Mouse (Mus musculus): ENCODE measurements around the gene Gm17387.

The Gm17387 gene

GRCm38 (mm10) chr7:141028831-141029230 is at the start of gene Gm17387:
Gm17387 (plus strand) TSS chr7:141029131.
- no peak for DNase-seq (ENCODE audit: low spot score in 2 of 2)

- peak; percentile 73 to 89 for DNase-seq (ENCODE audit: low spot score in 2 of 2)
These were observed 47.2 kb upstream of the Gm17387 start for GRCm38 (mm10) chr7:140981704-140982103.

GRCm38 (mm10) chr7:140982971-140983370 is 46.0 kb upstream of the Gm17387 start:
- DNase-seq (ENCODE audit: low spot score in 2 of 2): peak; percentile 15 to 59

DNA sequence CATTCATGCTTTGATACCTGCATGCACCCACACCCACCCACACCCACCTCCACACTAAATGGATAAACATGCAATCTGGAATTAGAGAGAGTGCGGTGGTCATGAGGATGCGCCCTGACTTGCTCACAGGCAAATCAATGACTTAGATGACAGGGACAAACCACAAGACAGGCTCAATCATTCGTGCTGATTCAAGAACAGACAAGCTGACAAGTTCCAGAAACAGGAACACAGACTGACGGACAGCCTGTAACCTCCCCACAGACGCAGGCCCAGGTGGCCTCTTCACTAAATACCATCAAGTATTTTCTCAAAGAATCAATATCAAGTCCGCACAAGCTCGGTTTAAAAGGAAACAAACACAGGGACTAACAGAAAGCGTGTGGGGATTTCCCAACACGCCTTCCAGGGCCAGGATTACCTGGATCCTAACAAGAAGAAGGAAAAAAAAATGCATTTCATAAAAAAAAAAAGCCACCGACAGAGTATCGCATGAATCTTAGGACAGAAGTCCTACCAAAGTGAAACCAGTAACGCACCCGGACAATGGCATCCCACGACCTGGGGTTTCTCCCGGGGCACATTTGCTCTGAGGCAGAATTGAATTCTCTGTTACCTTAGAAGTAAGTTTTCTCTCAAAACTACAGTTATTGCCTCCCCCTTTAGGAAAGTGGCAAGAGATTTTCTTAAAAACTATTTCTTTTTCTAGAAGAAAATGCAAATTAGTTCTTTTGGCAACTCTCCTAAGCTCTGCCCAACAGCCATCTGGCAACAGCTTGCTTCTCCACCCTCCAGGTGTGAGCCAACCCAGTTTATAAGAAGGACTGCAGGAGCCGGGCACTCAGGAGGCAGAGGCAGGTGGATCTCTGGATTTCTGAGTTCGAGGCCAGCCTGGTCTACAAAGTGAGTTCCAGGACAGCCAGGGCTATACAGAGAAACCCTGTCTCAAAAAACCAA is 41.5 kb upstream of the Gm17387 start:
- DNase-seq (ENCODE audit: low spot score in 2 of 2): no peak

DNA sequence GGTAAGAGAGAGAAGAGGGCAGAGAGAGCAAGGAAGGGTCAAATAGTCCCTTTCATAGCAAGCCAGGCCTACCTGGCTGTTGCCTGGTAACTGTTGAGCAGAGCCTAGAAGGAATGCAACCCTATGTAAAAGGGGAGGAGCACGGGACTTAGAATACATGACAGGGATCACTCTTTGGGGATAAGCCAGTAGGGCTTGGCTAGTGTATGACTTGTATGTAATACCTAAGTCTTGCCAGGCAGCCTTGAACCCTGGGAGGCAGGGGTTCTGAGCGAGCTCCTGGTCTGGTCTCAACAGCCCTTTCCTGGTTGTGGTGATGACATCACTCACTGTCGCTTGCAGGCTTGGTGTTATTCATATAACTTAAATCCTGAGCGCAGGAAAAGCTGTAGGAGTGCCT is 39.9 kb upstream of the Gm17387 start:
- DNase-seq (ENCODE audit: low spot score in 2 of 2): no peak

DNA sequence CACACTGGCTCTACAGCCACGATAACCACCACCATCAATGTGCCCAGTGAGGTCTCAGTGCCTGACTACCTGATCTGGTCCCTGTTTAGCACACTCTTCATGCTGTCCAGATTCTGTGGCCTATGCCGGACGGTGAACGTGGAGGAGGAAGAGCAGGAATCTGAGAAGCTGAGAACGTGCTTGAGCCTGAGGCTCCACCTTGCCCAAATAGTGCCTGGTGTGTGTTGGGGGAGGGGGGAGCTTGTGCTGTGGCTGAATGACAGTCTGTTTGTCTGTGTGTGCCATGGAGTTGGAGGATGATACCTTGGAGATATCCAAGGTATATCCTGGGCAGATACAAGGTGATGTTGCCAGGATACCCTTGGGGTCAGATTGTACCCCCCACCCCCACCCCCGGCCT is 38.7 kb upstream of the Gm17387 start:
- no peak for DNase-seq (ENCODE audit: low spot score in 2 of 2)

GRCm38 (mm10) chr7:140990622-140991021 is 38.3 kb upstream of the Gm17387 start:
- DNase-seq (ENCODE audit: low spot score in 2 of 2): no peak

- no peak for DNase-seq (ENCODE audit: low spot score in 2 of 2)
These were observed 37.7 kb upstream of the Gm17387 start for GRCm38 (mm10) chr7:140991117-140991689.

DNA sequence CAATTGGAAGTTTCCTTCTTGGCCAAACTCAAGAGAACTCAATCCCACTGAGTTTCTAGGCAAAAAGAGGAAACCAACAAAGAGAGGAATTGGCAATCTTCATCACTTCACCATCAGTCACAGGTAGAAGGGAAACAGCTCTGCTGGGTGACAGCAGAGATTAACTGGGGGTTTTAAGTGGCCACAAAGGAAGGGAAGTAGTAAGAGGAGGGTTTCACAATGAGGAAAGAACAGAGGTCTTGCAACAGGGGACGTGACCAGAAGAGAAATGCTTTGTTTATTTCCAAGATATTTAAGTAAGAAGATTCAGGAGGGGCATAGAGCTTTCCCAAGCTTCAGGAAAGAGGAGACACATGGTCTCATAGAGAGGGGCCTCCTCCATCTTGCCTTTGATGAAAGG is 31.1 kb upstream of the Gm17387 start:
- DNase-seq (ENCODE audit: low spot score in 2 of 2): no peak

DNA sequence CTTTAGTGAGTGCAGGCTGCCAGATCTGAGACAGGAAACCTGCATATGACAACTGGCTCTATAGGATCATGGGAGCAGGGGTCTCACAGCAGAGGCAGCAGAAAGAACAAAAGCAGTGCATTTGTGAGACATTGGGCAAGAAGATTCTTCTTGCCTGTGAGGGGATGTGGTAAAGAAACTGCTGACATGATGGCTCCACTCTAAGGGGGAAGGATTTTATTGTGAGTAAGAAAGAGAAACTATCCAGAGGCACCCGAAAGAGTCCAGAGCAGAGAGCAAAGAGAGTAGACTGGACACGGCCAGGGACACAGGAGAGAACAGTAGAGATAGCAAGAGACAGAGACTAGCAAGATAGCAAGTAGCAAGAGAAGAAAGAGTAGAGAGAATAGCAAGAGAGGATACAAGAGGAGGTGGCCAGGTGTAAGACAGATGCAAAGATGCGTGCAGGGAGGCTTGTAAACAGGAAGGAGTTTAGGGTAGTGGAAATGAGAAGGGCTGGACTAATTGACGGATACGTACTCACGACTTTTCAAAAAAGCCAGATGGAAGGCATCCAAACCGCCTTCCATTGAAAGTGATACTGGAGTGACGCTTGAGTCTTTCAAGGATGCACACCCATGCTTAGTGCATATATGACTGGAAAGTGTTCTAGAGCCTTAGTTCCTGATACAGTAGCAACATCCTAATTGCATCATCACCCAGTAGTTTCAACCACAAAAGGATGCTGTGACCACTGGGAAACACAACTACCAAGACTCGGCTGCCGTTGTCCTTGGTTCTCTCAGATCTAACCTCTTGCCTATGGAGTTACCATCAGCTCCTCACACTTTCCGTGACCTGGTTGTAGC is 29.9 kb upstream of the Gm17387 start:
- DNase-seq (ENCODE audit: low spot score in 2 of 2): no peak

DNA sequence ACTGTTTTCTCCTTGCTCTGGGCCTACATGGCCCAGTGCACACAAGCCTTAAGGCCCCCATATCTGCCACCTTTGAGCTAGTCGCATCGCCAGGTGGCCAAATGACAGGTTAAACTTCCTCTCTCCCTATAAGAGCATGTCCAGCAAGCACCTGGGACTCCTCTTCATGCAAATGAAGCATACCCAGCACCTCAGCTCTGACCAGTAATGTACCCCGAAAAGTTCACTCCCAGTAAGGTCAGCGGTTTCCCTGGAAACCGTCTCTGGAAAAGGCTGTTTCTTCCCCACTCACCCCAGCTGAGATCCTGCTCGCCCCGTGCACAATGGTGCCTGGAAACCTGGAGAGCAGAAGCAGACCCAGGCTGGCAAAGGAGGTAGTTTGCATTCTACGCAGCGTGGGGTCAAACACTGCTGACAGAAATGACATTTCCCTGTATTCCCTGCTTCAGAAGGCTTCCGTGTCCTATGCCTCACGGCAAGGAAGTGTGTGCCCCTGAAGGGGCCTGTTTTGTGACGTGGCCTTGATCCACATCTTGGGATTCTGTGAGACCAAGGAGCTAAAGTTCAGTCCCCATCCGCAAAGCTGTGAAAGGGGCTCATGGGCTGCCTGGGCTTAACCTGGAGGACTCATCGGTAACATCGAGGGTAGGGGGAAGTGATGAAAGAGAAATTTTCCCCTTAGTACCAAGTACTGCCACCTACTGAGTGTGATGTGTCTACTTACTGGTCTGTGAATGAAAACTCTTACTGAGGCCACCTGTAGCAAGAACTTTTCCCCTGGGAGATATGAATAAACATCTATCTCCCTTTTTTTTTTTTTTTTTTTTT is 27.8 kb upstream of the Gm17387 start:
- no peak for DNase-seq (ENCODE audit: low spot score in 2 of 2)

DNA sequence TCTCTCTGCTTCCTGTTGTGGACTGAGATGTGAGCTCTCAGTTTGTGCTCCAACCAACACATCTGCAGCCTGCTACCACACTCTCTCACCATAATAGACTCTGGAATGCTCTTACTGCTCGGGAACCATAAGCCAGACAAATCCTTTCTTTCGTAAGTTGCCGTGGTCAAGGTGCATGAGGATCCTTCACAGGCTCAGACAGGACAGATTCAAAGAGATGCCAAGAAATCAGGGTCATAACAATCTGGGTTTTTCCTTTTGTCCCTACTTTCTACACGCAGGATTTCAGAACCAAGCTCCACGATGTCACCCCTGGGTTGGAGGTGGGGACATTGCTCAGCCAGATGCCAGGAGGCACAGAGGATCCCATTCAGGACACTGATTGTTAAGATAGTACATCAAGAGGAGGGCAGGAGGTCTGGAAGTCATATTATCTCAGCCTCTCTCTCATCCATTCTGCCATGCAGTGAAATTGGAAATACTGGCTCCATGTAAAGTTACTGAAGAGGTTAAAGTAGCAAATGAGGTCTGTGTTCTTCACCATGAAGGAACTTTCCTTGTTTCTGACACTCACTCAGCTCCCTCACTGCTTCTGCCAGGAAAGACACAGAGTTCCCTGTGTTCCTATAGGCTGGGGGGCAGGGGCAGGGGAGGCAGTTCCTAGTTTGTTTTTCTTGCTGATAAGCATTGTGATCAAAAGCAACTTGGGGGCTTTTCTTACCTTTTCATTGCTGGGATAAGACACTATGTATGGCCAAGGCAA is 25.5 kb upstream of the Gm17387 start:
- no peak for DNase-seq (ENCODE audit: low spot score in 2 of 2)

GRCm38 (mm10) chr7:141006446-141006845 is 22.5 kb upstream of the Gm17387 start:
- DNase-seq (ENCODE audit: low spot score in 2 of 2): no peak

DNA sequence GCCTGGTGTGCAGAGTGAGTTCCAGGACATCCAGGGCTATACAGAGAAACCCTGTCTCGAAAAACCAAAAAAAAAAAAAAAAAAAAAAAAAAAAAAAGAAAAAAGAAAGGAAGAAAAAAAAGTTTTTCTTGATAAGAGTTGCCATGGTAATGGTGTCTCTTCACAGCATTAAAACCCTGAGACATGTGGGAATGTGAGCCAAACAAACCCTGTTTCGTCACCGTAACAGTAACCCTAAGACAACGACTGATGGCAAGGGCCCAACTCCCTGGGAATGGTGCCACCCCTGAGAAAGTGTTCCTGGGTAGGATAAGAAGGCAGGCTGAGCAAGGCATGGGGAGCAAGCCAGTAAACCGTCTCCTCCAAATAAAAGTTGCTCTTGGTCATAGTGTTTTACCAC is 22.0 kb upstream of the Gm17387 start:
- no peak for DNase-seq (ENCODE audit: low spot score in 2 of 2)

- no peak for DNase-seq (ENCODE audit: low spot score in 2 of 2)
These were observed 20.6 kb upstream of the Gm17387 start for GRCm38 (mm10) chr7:141008312-141008761.

DNA sequence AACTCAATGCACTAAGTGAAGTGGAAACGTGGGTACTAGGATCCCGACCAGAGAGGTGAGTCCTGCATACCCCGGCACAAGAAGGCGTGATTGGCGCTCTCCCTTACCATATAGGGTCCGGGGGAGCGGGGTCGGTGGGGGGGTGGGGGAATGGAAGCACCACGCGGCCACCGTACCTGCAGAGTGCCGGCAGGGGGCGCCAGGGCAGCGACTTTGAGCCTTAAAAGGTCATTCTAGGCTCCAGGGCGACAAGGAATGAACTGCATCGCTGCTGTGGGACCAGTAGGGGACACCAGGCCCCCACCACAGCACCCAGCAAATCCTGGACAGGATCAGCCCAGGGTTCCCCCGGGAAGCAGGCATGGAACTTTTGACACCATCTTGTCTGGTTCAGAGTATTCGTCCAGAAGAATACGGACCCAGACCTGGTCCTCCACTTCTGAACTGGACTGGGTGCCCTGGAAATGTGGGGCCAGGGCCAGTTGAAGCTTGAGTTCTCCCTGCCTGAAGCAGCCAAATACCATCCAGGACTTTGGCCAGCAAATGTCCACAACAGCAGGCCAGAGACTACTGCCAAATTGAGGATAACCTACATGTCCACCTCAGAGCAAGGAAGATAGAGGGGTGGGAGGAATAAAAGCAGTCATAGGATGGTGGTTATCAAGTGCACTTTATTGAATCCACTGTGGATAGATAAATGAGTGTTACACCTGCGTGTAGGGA is 19.8 kb upstream of the Gm17387 start:
- DNase-seq (ENCODE audit: low spot score in 2 of 2): peak; percentile 40 to 70

DNA sequence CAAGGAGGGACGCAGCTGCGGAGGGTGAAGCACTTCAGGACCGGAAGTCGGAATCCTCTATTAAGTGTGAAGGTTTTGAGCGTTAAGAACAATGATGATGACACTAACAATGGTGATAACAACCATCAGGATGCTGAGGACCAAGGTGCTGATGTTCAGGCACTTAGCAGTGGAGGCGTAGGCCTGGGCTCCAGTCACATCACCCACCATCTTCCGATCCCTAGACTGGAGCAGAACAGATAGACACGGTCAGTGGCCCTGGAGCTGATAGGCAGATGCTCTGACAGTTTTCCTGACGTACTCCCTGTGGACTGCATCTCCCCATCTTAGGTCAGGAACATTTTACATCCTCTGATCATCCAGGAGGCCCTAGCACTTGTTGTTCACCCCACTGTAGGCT is 19.3 kb upstream of the Gm17387 start:
- DNase-seq (ENCODE audit: low spot score in 2 of 2): no peak

DNA sequence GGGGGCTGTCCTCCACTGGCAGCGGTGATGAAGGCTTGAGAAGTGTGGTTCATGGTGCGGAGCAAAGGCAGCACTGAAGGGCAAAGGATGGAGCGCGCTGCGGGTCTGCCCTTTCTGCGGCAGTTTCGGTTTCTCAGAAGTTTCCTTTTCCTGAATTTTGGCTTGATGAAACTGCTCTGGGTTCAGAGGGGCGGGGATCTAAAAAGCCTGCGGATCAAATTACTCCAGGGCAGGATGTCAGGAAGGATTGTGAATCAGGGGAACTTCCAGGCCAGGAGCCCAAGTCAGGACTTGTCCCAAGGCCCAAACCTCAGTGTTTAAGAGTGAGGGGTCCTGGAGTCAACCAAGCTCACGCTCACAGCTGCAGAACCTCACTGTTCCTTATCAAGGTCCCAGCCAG is 18.3 kb upstream of the Gm17387 start, which contains the start of gene Ifitm3:
Gene Ifitm3, minus strand, starts transcription at position 178 of the 400 bp plus-strand sequence.
- DNase-seq (ENCODE audit: low spot score in 2 of 2): no peak

GRCm38 (mm10) chr7:141011238-141011770 is 17.6 kb upstream of the Gm17387 start:
- no peak for DNase-seq (ENCODE audit: low spot score in 2 of 2)
